Comparison of ENCODE assay signal across 17 mouse cellular contexts in the genomic region with DNA sequence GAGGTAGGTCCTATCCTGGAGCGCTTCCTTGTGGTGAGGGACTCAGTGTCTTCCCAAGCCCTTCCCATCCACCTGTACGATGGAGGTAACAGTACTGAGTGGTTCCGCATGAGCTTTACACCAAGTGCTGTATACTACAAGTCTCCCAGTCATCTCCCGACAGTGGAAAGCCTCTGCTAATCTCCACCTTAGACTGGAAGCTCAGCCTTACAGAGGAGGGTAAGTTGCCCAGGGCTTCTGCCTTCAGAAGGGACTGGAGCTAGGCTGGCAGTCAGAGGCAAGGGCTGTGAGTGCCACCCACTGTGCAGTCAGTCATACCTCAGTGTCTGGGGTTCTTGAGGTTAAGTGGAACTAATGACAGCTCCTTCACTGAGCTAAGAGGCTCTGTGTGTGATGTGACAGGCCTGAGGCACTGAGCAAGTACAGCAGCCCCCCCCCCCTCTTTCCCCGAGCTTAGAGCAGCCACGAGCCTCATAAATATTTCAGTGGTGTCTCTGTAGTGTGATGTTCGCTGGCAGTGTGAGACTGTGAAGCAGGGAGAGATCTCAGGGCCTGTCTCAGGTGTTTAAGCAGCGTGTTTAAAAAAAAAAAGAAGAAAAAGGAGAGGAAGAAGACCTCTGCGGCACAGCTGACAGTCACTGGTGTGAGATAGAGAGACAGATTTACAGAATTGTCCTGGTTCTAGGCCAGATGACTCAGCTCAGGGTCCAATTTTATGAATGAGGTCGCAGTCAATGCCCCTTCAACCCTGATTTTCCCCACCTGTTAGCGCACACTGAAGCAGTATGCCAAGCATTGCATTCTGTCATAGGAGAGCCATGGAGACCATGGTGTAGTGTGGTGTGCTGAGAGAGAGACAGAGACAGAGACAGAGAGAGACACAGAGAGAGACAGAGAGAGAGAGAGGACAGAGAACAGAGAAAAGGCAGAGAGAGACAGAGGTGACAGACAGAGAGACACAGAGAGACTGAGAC. TPM values are rescaled to one million over a fixed set of nuclear protein-coding genes. Genes with fewer than 3 reads are reported as not detected.
DNase-seq lines count a peak whose midpoint lies in the region; ATAC-seq and TF ChIP-seq lines count a peak whose summit lies in the region.
"Had no signal": no experiment of that assay in that cellular context is flagged by ENCODE, and none has a peak within 500 bp of the region (broad histone marks: within the 10 kb centered on the region; RNA-seq: fewer than 3 reads in every experiment).

No protein-coding gene starts in this region.

- no peaks in the 10 kb centered on the region for H3K9me3 ChIP-seq in forebrain, postnatal 0 days (ENCODE audit: low read length)
- no peaks in the 10 kb centered on the region for H3K9me3 ChIP-seq in hindbrain, postnatal 0 days (ENCODE audit: low read length)
- no peaks in the 10 kb centered on the region for H3K9me3 ChIP-seq in neural tube, embryonic 15.5 days (replicated peaks)
- H3K9me3 ChIP-seq: heart, embryonic 12.5 days; limb, embryonic 13.5 days had no signal

- 42% methylated on average over 11 of the region's 11 CpGs for WGBS in forebrain, postnatal 0 days
- WGBS in hindbrain, postnatal 0 days: 38% methylated on average over 11 of the region's 11 CpGs
- WGBS in neural tube, embryonic 15.5 days: 46% methylated on average over 11 of the region's 11 CpGs

- no peak for TF ChIP-seq CTCF in forebrain, postnatal 0 days (IDR thresholded peaks at IDR 0.05; ENCODE audit: low read depth)
- no peak for TF ChIP-seq CTCF in hindbrain, postnatal 0 days (IDR thresholded peaks at IDR 0.05; ENCODE audit: low read depth)

- H3K27me3 ChIP-seq in forebrain, postnatal 0 days (ENCODE audit: insufficient read depth, low read length): no peaks in the 10 kb centered on the region
- no peaks in the 10 kb centered on the region for H3K27me3 ChIP-seq in hindbrain, postnatal 0 days (ENCODE audit: insufficient read depth, low read length)
- H3K27me3 ChIP-seq in neural tube, embryonic 15.5 days (replicated peaks): no peaks in the 10 kb centered on the region; the same call in 1 of the 2 replicates

- H3K4me1 ChIP-seq in forebrain, postnatal 0 days (ENCODE audit: insufficient read depth): no peaks in the 10 kb centered on the region
- H3K4me1 ChIP-seq in hindbrain, postnatal 0 days (ENCODE audit: insufficient read depth, low read length): no peaks in the 10 kb centered on the region
- peaks cover 9% of the 10 kb centered on the region; the same call in 1 of the 2 replicates for H3K4me1 ChIP-seq in neural tube, embryonic 15.5 days
- H3K4me1 ChIP-seq: limb, embryonic 13.5 days had no signal

- H3K4me2 ChIP-seq in forebrain, postnatal 0 days (ENCODE audit: low read depth): no peak overlapping the region
- no peak overlapping the region for H3K4me2 ChIP-seq in hindbrain, postnatal 0 days (ENCODE audit: low read depth, low read length)
- no peak overlapping the region for H3K4me2 ChIP-seq in neural tube, embryonic 15.5 days
- H3K4me2 ChIP-seq: heart, embryonic 12.5 days; limb, embryonic 13.5 days had no signal

- no peak overlapping the region for H3K4me3 ChIP-seq in forebrain, postnatal 0 days (ENCODE audit: low read depth, low read length)
- H3K4me3 ChIP-seq in hindbrain, postnatal 0 days (ENCODE audit: low read length): no peak overlapping the region
- H3K4me3 ChIP-seq in neural tube, embryonic 15.5 days (replicated peaks): no peak overlapping the region
- H3K4me3 ChIP-seq: heart, embryonic 12.5 days; limb, embryonic 13.5 days had no signal

- H3K36me3 ChIP-seq in forebrain, postnatal 0 days (ENCODE audit: insufficient read depth): no peaks in the 10 kb centered on the region
- H3K36me3 ChIP-seq in hindbrain, postnatal 0 days (ENCODE audit: insufficient read depth, low read length): no peaks in the 10 kb centered on the region
- no peaks in the 10 kb centered on the region for H3K36me3 ChIP-seq in neural tube, embryonic 15.5 days
- H3K36me3 ChIP-seq: heart, embryonic 12.5 days; limb, embryonic 13.5 days had no signal

- H3K9ac ChIP-seq in forebrain, postnatal 0 days: no peak overlapping the region
- H3K9ac ChIP-seq in hindbrain, postnatal 0 days (replicated peaks; ENCODE audit: low read length): no peak overlapping the region
- 0 out of 2 replicates have a peak overlapping the region, but pooled peaks have one; percentile 10 for H3K9ac ChIP-seq in neural tube, embryonic 15.5 days (replicated peaks)
- H3K9ac ChIP-seq: heart, embryonic 12.5 days; limb, embryonic 13.5 days had no signal

- 0 out of 2 replicates have a peak overlapping the region, but pooled peaks have one; percentile 40 for H3K27ac ChIP-seq in forebrain, postnatal 0 days (ENCODE audit: low read depth, low read length)
- H3K27ac ChIP-seq in hindbrain, postnatal 0 days: peak overlapping the region; percentile 32; the same call in 1 of the 2 replicates
- 0 out of 2 replicates have a peak overlapping the region, but pooled peaks have one; percentile 28 for H3K27ac ChIP-seq in neural tube, embryonic 15.5 days (replicated peaks)
- H3K27ac ChIP-seq: limb, embryonic 13.5 days had no signal

- DNase-seq in lung, postnatal 25 days (ENCODE audit: low spot score): peak; percentile 32
- DNase-seq in lung, postnatal 4 days: no peak
- DNase-seq in forebrain, postnatal 0 days: peak; percentile 57
- DNase-seq in hindbrain, postnatal 0 days (ENCODE audit: low spot score): peak; percentile 46
- DNase-seq in heart, adult 9 months (ENCODE audit: low spot score in 2 of 2): no peak
- no peak for DNase-seq in cerebellum, adult 11 months
- DNase-seq: cerebellum, postnatal 25 days; gastrocnemius, postnatal 36 days; kidney, adult 2 months; right cerebral cortex, postnatal 4 days had no signal

- ATAC-seq in forebrain, postnatal 0 days: peak; percentile 97
- peak; percentile 59; the same call in 1 of the 2 replicates for ATAC-seq in hindbrain, postnatal 0 days
- ATAC-seq in neural tube, embryonic 15.5 days (ENCODE audit: low FRiP score): no peak

RNA-seq across cellular contexts. Expression of a gene that starts 9.2 kb away (rescaled TPM):
- total RNA-seq in forebrain, postnatal 0 days (2014; rRNA removed): 19.2 and 25.6 TPM in 2 replicates
- 44.6 and 57.4 TPM in 2 replicates for polyA plus RNA-seq in forebrain, postnatal 0 days (2015; fragmentation: Nextera tagmentation; extraction: Ambion mirVana)
- total RNA-seq in hindbrain, postnatal 0 days (2014; rRNA removed): 30.5 and 33.4 TPM in 2 replicates
- 54.6 and 57.9 TPM in 2 replicates for polyA plus RNA-seq in hindbrain, postnatal 0 days (2015; fragmentation: Nextera tagmentation; extraction: Ambion mirVana)
- 50.7 and 57.5 TPM in 2 replicates for polyA plus RNA-seq in neural tube, embryonic 15.5 days (2015; fragmentation: Nextera tagmentation; extraction: Ambion mirVana)
- total RNA-seq: hematopoietic stem cell, adult 5-6 weeks had no signal

RNA-seq across cellular contexts. Expression of a gene that starts 41.7 kb away (rescaled TPM):
- total RNA-seq in forebrain, postnatal 0 days (2014; rRNA removed): not detected in 2 replicates
- polyA plus RNA-seq in forebrain, postnatal 0 days (2015; fragmentation: Nextera tagmentation; extraction: Ambion mirVana): not detected in 2 replicates
- total RNA-seq in hindbrain, postnatal 0 days (2014; rRNA removed): not detected in 2 replicates
- 0.10 TPM in 1 of 2 replicates, not detected in the other for polyA plus RNA-seq in hindbrain, postnatal 0 days (2015; fragmentation: Nextera tagmentation; extraction: Ambion mirVana)
- not detected in 2 replicates for polyA plus RNA-seq in neural tube, embryonic 15.5 days (2015; fragmentation: Nextera tagmentation; extraction: Ambion mirVana)
- total RNA-seq: gastrocnemius, postnatal 36 days; hematopoietic stem cell, adult 5-6 weeks; left cerebral cortex, adult 18-20 months had no signal
- polyA plus RNA-seq: heart, embryonic 12.5 days; limb, embryonic 13.5 days; stomach, embryonic 14.5 days; thymus, postnatal 0 days had no signal

RNA-seq across cellular contexts. Expression of a gene that starts 53.4 kb away (rescaled TPM):
- total RNA-seq in forebrain, postnatal 0 days (2014; rRNA removed): 0.46 and 0.76 TPM in 2 replicates
- polyA plus RNA-seq in forebrain, postnatal 0 days (2015; fragmentation: Nextera tagmentation; extraction: Ambion mirVana): 0.59 and 0.64 TPM in 2 replicates
- 3.8 and 5.5 TPM in 2 replicates for total RNA-seq in hindbrain, postnatal 0 days (2014; rRNA removed)
- 1.1 TPM in 2 replicates for polyA plus RNA-seq in hindbrain, postnatal 0 days (2015; fragmentation: Nextera tagmentation; extraction: Ambion mirVana)
- 1.00 and 3.7 TPM in 2 replicates for polyA plus RNA-seq in neural tube, embryonic 15.5 days (2015; fragmentation: Nextera tagmentation; extraction: Ambion mirVana)
- total RNA-seq: gastrocnemius, postnatal 36 days; hematopoietic stem cell, adult 5-6 weeks had no signal

Comparison
In these comparisons a context has a peak if more than half of its experiments do, and no peak if none do; other contexts are left out.
1. DNase-seq: peak in lung, postnatal 25 days (single experiment), forebrain, postnatal 0 days (single experiment) and hindbrain, postnatal 0 days (single experiment); none in lung, postnatal 4 days (0 of 2), heart, adult 9 months (0 of 2) and cerebellum, adult 11 months (single experiment).
2. Peak in every context shown above with its lines, with median percentiles within 50 percentile points of each other: H3K27ac ChIP-seq.